Mouse (Mus musculus) small intestine, adult 2 months (tissue): ENCODE results near the gene Golm1. TPM values are rescaled to one million over a fixed set of nuclear protein-coding genes. Genes with fewer than 3 reads are reported as not detected.
"Not testable (repeated sequence)": the region's sequence is repeated elsewhere in the genome, so short reads cannot be mapped to it uniquely, and the experiment has no call there.

Source experiments
- H3K27ac ChIP-seq: fragments of 200-500 bp; 2 replicates; pipeline ENCODE4 v1.5.1; 2012; ENCODE audit warnings: low read depth, low read length, control low read depth, inconsistent platforms; ENCODE audit not compliant: insufficient read depth
- H3K27me3 ChIP-seq: fragments of 200-500 bp; 2 replicates; pipeline ENCODE4 v1.6.1; 2012; ENCODE audit warnings: mild to moderate bottlenecking, moderate library complexity, low read length, inconsistent platforms; ENCODE audit not compliant: control insufficient read depth, insufficient read depth
- H3K36me3 ChIP-seq: fragments of 200-500 bp; 2 replicates; pipeline ENCODE4 v1.6.1; 2012; ENCODE audit warnings: mild to moderate bottlenecking, low read length, control low read depth, inconsistent platforms; ENCODE audit not compliant: control insufficient read depth, insufficient read depth
- H3K4me1 ChIP-seq: fragments of 200-500 bp; 2 replicates; pipeline ENCODE4 v1.6.1; 2012; ENCODE audit warnings: low read length, inconsistent platforms, mixed read lengths; ENCODE audit not compliant: control insufficient read depth, insufficient read depth, insufficient read length
- H3K4me3 ChIP-seq: fragments of 200-500 bp; 2 replicates; pipeline ENCODE4 v1.5.1; 2012; ENCODE audit warnings: low read depth, mild to moderate bottlenecking, control low read depth, inconsistent platforms, low read length, moderate library complexity
- CTCF ChIP-seq: fragments of 200-500 bp; IDR thresholded peaks from 2 replicates; pipeline ENCODE4 v1.5.1; 2012; ENCODE audit warnings: low read depth, mild to moderate bottlenecking, control low read depth, inconsistent platforms, low read length, moderate library complexity, mixed read lengths; ENCODE audit not compliant: insufficient replicate concordance, insufficient read length; ENCODE audit errors: extremely low read depth
- POLR2A ChIP-seq: fragments of 200-500 bp; IDR thresholded peaks from 2 replicates; pipeline ENCODE4 v1.6.1; 2012; ENCODE audit warnings: low read depth, mild to moderate bottlenecking, control low read depth, inconsistent platforms, low read length, moderate library complexity
- WGBS: fragments of 180-500 bp; shearing (Covaris S2); methylation state at CpG from one replicate; pipeline ENCODE4 v1.1.7; 2018; 5-methylcytosine and 5-hydroxymethylcytosine counted together
- polyA plus RNA-seq: library from polyadenylated mRNA; depleted of rRNA; stranded (reverse); fragments of >200 nt; gene quantifications from 2 replicates; pipeline ENCODE4 v1.2.3, GENCODE M21; 2012

The Golm1 gene
- polyA plus RNA-seq, 1 experiment, result 29.1 TPM

GRCm38 (mm10) chr13:59704562-59704961, 29.0 kb upstream of the Golm1 start:
- 51% methylated on average over 12 of the region's 12 CpGs for WGBS
- Histone ChIP-seq H3K27ac (no peak overlapping the region), H3K27me3 (no peaks in the 10 kb centered on the region), H3K36me3 (no peaks in the 10 kb centered on the region), H3K4me3 (no peak overlapping the region), H3K4me1 (no peaks in the 10 kb centered on the region)
- TF ChIP-seq CTCF, result no peak
- no peak for TF ChIP-seq POLR2A

GRCm38 (mm10) chr13:59703514-59703913, 27.9 kb upstream of the Golm1 start:
- Histone ChIP-seq H3K4me3 (no peak overlapping the region), H3K36me3 (no peaks in the 10 kb centered on the region), H3K27me3 (no peaks in the 10 kb centered on the region), H3K4me1 (no peaks in the 10 kb centered on the region), H3K27ac (no peak overlapping the region)
- no peak for TF ChIP-seq POLR2A
- TF ChIP-seq CTCF, result no peak
- 84% methylated on average over 12 of the region's 12 CpGs for WGBS

GRCm38 (mm10) chr13:59700137-59700536, 24.5 kb upstream of the Golm1 start:
- H3K27me3 ChIP-seq, H3K27ac ChIP-seq, H3K4me3 ChIP-seq, H3K4me1 ChIP-seq, H3K36me3 ChIP-seq: not testable (repeated sequence)
- WGBS, result 65% methylated on average over 1 of the region's 1 CpGs

DNA sequence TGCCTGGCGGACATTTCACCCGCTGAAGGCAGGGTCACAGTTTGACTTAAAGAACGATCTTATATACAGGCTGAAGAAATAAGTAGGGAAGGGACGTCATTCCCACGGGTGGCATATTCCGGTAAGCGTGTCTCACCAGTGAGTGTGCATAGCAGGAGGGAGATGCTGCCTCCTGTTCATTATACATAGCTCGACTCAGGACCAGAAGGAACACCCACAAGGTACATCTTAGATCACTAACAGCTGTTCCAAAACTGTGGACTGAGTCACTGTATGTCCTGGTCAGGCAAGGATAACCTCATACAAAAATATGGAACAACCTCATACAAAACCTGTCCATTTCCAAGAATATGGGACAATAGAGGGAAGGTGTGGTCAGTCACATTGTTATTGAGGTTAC, 23.5 kb upstream of the Golm1 start:
- Histone ChIP-seq H3K36me3 (no peaks in the 10 kb centered on the region), H3K27me3 (no peaks in the 10 kb centered on the region), H3K4me3 (no peak overlapping the region), H3K4me1 (no peaks in the 10 kb centered on the region), H3K27ac (no peak overlapping the region)
- TF ChIP-seq CTCF, result no peak
- no peak for TF ChIP-seq POLR2A
- WGBS, result 87% methylated on average over 8 of the region's 8 CpGs

- Histone ChIP-seq H3K4me3 (no peak overlapping the region), H3K27ac (no peak overlapping the region), H3K27me3 (no peaks in the 10 kb centered on the region), H3K4me1 (no peaks in the 10 kb centered on the region), H3K36me3 (no peaks in the 10 kb centered on the region)
- TF ChIP-seq POLR2A, result no peak
- TF ChIP-seq CTCF, result no peak
- WGBS, result 81% methylated on average over 7 of the region's 7 CpGs
Observed at GRCm38 (mm10) chr13:59695781-59696180, 20.2 kb upstream of the Golm1 start.

DNA sequence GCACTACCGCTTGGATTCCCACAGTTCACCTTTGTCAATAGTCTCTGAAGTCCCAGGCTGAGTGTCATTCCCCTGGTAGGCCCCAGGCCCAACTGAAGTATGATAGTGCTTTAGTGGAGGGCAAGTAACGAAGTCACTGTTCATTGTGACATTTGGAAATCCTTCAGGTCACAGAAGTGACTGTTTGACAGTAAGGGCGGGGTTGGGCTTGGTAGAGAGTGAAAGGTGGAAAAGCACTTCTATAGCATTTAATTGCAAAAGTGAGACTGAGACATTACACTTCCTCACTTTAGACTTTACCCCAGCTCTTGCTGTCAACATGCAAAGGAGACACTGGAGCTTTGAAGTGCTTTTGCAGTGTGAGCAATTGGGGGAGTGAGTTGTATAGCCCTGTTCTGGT, 18.4 kb upstream of the Golm1 start, which contains the start of gene 4921517D22Rik:
4921517D22Rik (minus strand) TSS at position 101 of the 400 bp plus-strand sequence.
- Histone ChIP-seq H3K27ac (no peak within 1 kb of the TSS), H3K4me3 (no peak within 1 kb of the TSS), H3K4me1 (no peaks in the 10 kb centered on the region), H3K27me3 (no peaks in the 10 kb centered on the region), H3K36me3 (no peaks in the 10 kb centered on the region)
- WGBS, result 87% methylated on average over 3 of the region's 3 CpGs
- TF ChIP-seq POLR2A, result no peak
- no peak for TF ChIP-seq CTCF

DNA sequence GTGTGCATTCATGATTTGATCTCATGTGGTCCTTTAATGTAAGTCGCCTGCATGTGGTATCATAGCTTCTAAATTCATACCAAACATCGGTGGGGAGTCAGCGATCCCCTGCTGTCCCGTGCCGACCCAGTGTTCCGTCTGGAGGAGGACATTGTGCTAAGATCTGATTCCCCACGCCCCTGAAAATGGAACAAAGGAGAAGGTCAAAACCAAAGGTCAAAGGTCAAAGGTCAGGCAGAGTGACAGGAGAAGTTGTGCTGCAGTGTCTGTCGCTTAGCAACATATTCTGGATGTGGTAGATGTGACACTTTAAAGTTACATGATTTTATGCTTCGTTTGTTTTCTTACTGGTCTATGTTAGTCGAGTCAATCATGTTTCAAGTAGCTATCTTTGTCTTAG, 15.9 kb upstream of the Golm1 start:
- no peaks in the 10 kb centered on the region for H3K4me1 ChIP-seq
- H3K36me3 ChIP-seq, result no peaks in the 10 kb centered on the region
- H3K27ac ChIP-seq, result no peak overlapping the region
- TF ChIP-seq CTCF (no peak), POLR2A (no peak)
- WGBS, result 77% methylated on average over 10 of the region's 10 CpGs
- H3K27me3 ChIP-seq, result no peaks in the 10 kb centered on the region
- no peak overlapping the region for H3K4me3 ChIP-seq

DNA sequence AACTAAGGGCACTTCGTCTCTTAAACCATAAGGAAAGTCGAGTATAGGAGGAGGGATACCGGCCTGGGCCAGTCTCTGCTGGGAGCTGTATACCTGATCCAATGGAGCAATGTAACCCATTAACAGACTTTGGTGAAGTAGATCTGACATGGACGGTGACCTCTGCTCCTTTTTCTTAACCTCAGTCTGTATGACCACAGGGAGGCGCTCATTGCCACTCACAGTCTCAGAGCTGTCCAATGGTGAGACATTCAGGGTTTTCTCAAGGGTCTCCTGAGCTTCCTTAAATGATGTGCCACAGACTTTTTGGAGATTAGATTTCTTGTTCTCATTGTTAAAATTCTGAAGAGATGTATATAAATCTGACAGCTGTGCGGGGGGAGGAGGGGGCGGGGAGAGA, 15.0 kb upstream of the Golm1 start:
- Histone ChIP-seq H3K36me3 (no peaks in the 10 kb centered on the region), H3K27ac (no peak overlapping the region), H3K27me3 (no peaks in the 10 kb centered on the region), H3K4me1 (no peaks in the 10 kb centered on the region), H3K4me3 (no peak overlapping the region)
- 84% methylated on average over 7 of the region's 7 CpGs for WGBS
- TF ChIP-seq CTCF, result no peak
- TF ChIP-seq POLR2A, result no peak
